Mouse (Mus musculus): Measurements from ENCODE around the gene Svopl.

Svopl gene

DNA sequence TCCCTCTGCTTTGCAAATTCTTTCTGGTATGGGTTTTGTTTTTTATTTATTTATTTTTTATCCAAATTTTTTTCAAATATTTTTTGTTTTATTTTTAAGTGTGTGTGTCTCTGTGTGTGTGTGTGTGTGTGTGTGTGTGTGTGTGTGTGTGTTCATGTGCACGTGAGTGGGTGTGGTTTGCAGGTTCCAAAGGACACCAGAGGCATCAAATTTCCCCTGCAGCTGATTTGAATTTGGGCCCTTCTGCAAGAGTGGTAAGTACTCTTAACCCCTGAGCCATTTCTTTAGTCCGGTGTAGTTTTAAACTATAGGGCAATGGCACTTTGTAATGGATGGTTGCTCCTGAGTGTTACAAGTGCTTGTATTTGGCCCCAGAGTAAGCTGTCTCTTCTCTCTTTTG lies 18.6 kb downstream of the Svopl start:
- DNase-seq = no peak

DNA sequence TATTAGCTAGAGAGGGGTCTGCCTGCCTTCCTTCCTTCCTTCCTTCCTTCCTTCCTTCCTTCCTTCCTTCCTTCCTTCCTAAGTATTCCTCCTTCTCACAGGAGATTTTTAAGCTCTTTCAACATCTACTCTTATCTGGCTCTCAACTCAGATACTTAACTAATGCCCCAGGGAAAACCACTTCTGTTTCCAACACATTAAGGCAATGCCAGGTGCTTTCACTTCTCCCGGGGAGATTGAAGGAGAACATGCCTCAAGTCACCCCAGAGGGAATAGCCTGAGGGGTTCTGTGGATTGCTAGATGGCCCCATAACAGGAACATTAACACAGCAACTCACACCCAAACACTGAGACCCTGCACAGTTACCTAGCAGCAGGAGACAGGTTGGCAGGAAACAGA lies 19.0 kb downstream of the Svopl start:
- DNase-seq = no peak

DNA sequence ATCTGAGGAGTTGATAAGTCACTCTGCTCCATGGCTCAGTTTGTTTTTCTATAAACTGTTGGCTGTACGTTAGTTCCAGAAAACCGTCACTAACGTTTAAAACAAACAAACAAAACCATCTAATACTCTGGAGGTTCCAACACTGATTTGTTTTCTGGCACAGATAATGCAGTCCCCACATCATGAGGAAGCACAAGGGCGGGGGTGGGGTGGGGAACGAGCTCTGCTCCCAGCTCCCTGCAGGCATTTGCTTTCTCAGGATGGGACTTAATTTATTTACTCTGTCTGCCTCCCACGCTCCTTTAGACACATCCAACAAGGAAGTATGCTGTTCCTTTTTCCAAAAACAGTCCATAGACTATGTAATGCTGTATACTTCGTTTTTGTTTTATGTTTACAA lies 23.5 kb downstream of the Svopl start:
- DNase-seq = no peak

DNA sequence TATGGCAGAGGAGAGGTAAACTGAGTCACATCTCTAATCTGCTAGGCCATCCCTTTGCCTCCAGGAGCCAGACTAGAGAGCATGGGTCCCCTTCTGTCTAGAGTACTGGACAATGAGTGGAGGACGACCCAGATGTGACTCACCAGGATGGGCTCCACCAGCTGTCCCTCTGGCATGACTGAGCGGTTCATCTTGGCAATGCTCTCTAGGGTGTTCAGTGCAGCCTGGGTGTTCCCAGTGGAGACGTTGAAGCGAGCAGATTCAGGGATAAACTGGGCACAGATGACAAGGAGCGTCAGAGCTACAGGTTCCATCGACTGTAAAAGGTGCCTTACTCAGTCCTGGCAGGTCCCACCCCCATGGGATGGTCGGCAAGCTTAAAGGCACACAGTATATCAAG lies 25.4 kb downstream of the Svopl start:
- DNase-seq = no peak

DNA sequence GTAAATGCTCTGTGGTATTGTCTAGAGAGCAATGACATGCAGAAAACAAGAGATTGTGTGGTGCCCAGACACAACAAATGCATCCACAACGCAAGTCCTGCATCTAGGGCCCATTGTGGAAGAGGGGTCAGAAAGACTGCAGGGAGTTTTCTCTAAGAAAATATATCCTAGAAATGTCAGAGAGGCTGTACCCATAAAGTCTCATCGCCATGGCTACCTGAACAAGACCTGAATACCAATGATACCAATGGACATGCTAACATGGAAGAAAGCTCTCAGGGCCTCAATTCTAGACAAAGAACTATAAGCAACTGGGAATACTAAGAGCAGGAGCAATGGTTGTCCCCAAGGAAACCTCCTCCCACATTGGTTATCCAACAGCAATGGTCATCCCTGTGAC lies 34.0 kb downstream of the Svopl start:
- no peak for DNase-seq

DNA sequence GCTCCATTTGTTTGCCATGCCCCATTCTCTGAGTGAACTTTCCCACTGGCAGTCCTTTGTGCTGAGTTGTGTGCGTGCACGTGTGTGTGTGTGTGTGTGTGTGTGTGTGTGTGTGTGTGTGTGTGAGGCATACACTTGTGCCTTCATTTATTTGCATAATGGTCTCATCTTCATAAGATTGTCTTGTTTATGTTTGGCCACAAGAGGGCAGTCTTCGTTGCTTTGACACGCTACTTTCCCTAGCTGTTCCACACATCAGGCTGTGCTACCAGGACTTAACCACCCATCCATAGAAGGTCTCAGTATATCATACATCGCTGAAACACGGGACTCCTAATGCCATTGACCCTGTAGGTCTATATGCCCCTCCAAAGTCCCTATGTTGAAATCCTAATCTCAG lies 39.3 kb downstream of the Svopl start:
- peak; percentile 65 for DNase-seq

DNA sequence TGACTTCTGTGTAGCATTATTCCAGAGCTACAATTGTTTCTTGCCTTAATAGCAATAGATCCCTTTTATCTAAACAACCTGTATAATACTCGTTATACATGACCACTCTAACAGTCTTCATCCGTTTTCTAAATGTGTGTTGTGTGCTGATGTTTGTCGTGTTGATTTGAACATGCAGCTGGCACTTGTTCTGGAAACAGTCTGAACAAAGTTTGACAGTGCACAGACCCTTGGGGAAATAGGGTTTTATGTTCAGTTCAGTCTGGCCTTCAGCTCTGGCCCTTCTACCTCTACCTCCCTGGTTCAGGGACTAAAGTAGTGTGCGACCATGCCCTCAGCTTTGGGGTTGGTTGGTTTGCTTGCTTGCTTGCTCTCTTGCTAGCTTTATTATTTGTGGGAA lies 79.4 kb downstream of the Svopl start:
- DNase-seq = no peak

DNA sequence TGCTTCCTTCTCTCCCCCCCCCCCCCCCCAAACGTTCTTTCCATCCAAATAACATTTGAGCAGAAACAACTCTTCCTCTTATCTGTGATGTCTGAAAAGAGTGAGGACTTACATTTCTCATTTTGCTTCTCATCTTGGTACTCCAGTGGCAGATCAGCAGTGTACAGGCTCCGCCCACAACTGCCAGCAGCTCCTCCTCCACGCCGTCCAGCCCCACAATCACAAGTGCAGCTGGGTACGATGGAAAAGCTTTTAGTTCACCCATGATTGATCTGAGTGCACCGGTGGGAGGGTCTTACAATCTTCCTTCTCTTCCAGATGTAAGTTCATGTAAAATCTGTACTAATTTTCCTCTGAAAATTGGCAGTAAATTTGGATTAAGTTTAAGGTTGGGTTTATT lies 95.5 kb downstream of the Svopl start:
- DNase-seq = no peak

DNA sequence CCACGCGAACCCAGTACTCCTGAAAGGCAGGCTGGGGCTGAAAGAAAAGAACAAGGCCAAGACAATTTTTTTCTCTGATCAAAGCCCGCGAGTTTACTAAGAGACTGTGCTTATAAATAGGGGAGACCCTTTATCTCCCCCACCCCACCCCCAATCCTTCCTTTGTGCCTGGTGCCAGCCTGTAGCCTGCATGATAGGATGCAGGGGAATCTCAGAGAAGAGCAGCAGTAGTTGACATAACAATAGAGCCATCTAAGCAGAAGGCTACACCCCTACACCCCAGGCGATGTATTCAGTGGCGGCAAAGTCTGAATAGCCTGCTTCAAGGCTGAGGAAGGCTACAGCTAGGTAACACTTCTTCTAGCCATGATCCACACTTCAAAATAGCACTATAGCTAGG lies 110.3 kb downstream of the Svopl start:
- DNase-seq = no peak

Data from kidney, adult 9 months (tissue).